15 mouse cellular contexts compared by ENCODE assay signal in genomic region chr14:119687885-119688284, GRCm38 (mm10).
DNase-seq lines count a peak whose midpoint lies in the region; ATAC-seq and TF ChIP-seq lines count a peak whose summit lies in the region.
"Had no signal": no experiment of that assay in that cellular context is flagged by ENCODE, and none has a peak within 500 bp of the region (broad histone marks: within the 10 kb centered on the region; RNA-seq: fewer than 3 reads in every experiment).

No protein-coding gene starts in this region.

- H3K27me3 ChIP-seq in embryonic facial prominence, embryonic 11.5 days (ENCODE audit: control insufficient read depth, insufficient read depth, low read length): no peaks in the 10 kb centered on the region
- H3K27me3 ChIP-seq in embryonic facial prominence, embryonic 10.5 days (replicated peaks; ENCODE audit: low read depth, poor library complexity, severe bottlenecking): no peaks in the 10 kb centered on the region
- H3K27me3 ChIP-seq in hindbrain, embryonic 14.5 days (ENCODE audit: control insufficient read depth, insufficient read depth, low read length): no peaks in the 10 kb centered on the region
- no peaks in the 10 kb centered on the region for H3K27me3 ChIP-seq in hindbrain, embryonic 13.5 days
- no peaks in the 10 kb centered on the region for H3K27me3 ChIP-seq in midbrain, embryonic 12.5 days
- H3K27me3 ChIP-seq in midbrain, postnatal 0 days (ENCODE audit: insufficient read depth, low read length): no peaks in the 10 kb centered on the region
- no peaks in the 10 kb centered on the region for H3K27me3 ChIP-seq in stomach, embryonic 16.5 days (ENCODE audit: control insufficient read depth, insufficient read depth, low read length)
- H3K27me3 ChIP-seq: CH12.LX; heart, embryonic 13.5 days; lung, embryonic 15.5 days had no signal

- H3K9me3 ChIP-seq in embryonic facial prominence, embryonic 11.5 days (replicated peaks; ENCODE audit: control insufficient read depth, low read length): no peaks in the 10 kb centered on the region
- H3K9me3 ChIP-seq in embryonic facial prominence, embryonic 10.5 days: no peaks in the 10 kb centered on the region
- no peaks in the 10 kb centered on the region for H3K9me3 ChIP-seq in hindbrain, embryonic 14.5 days (ENCODE audit: control insufficient read depth, low read length)
- H3K9me3 ChIP-seq in hindbrain, embryonic 13.5 days: no peaks in the 10 kb centered on the region
- no peaks in the 10 kb centered on the region for H3K9me3 ChIP-seq in midbrain, embryonic 12.5 days
- no peaks in the 10 kb centered on the region for H3K9me3 ChIP-seq in midbrain, postnatal 0 days (ENCODE audit: low read length)
- H3K9me3 ChIP-seq in stomach, embryonic 16.5 days (replicated peaks; ENCODE audit: control insufficient read depth, low read length): no peaks in the 10 kb centered on the region
- H3K9me3 ChIP-seq: heart, embryonic 13.5 days; hindbrain, embryonic 10.5 days; lung, embryonic 15.5 days had no signal

- WGBS in embryonic facial prominence, embryonic 11.5 days: 92% methylated on average over 2 of the region's 2 CpGs
- 82% methylated on average over 2 of the region's 2 CpGs for WGBS in embryonic facial prominence, embryonic 10.5 days
- 85% methylated on average over 2 of the region's 2 CpGs for WGBS in hindbrain, embryonic 14.5 days
- WGBS in hindbrain, embryonic 13.5 days: 91% methylated on average over 2 of the region's 2 CpGs
- WGBS in midbrain, embryonic 12.5 days: 66% methylated on average over 2 of the region's 2 CpGs
- 80% methylated on average over 2 of the region's 2 CpGs for WGBS in midbrain, postnatal 0 days
- WGBS in stomach, embryonic 16.5 days: 69% methylated on average over 2 of the region's 2 CpGs

- no peak for TF ChIP-seq CTCF in midbrain, postnatal 0 days (IDR thresholded peaks at IDR 0.05)

- H3K9ac ChIP-seq in embryonic facial prominence, embryonic 11.5 days (replicated peaks; ENCODE audit: low read length): no peak overlapping the region
- no peak overlapping the region for H3K9ac ChIP-seq in hindbrain, embryonic 14.5 days
- H3K9ac ChIP-seq in hindbrain, embryonic 13.5 days: no peak overlapping the region
- H3K9ac ChIP-seq in midbrain, embryonic 12.5 days (replicated peaks): no peak overlapping the region
- no peak overlapping the region for H3K9ac ChIP-seq in midbrain, postnatal 0 days (replicated peaks; ENCODE audit: low read length, poor library complexity, severe bottlenecking)
- no peak overlapping the region for H3K9ac ChIP-seq in stomach, embryonic 16.5 days (ENCODE audit: low read length)
- H3K9ac ChIP-seq: heart, embryonic 13.5 days; lung, embryonic 15.5 days had no signal

- H3K27ac ChIP-seq in embryonic facial prominence, embryonic 11.5 days (replicated peaks; ENCODE audit: low read depth, low read length): no peak overlapping the region
- H3K27ac ChIP-seq in embryonic facial prominence, embryonic 10.5 days (replicated peaks): no peak overlapping the region
- H3K27ac ChIP-seq in hindbrain, embryonic 14.5 days: no peak overlapping the region
- no peak overlapping the region for H3K27ac ChIP-seq in hindbrain, embryonic 13.5 days
- no peak overlapping the region for H3K27ac ChIP-seq in midbrain, embryonic 12.5 days (replicated peaks)
- no peak overlapping the region for H3K27ac ChIP-seq in midbrain, postnatal 0 days (ENCODE audit: low read depth, low read length)
- no peak overlapping the region for H3K27ac ChIP-seq in stomach, embryonic 16.5 days (ENCODE audit: low read length)
- H3K27ac ChIP-seq: heart, embryonic 13.5 days; hindbrain, embryonic 10.5 days; layer of hippocampus, adult 2 months; lung, embryonic 15.5 days had no signal

- ATAC-seq in embryonic facial prominence, embryonic 11.5 days (replicated peaks; ENCODE audit: insufficient number of reproducible peaks, low FRiP score, low TSS enrichment, low read depth): peak; percentile 59
- peak; percentile 11; the same call in 1 of the 2 replicates for ATAC-seq in hindbrain, embryonic 14.5 days (ENCODE audit: low FRiP score)
- no peak for ATAC-seq in hindbrain, embryonic 13.5 days (ENCODE audit: low FRiP score)
- ATAC-seq in midbrain, embryonic 12.5 days (ENCODE audit: low FRiP score, low read depth): 0 out of 2 replicates have a peak, but pooled peaks have one; percentile 38
- ATAC-seq in midbrain, postnatal 0 days (ENCODE audit: low FRiP score): no peak
- 0 out of 2 replicates have a peak, but pooled peaks have one; percentile 33 for ATAC-seq in stomach, embryonic 16.5 days (ENCODE audit: insufficient read depth, low FRiP score)

- H3K4me3 ChIP-seq in embryonic facial prominence, embryonic 11.5 days (ENCODE audit: low read depth, low read length): no peak overlapping the region
- H3K4me3 ChIP-seq in embryonic facial prominence, embryonic 10.5 days: no peak overlapping the region
- H3K4me3 ChIP-seq in hindbrain, embryonic 14.5 days (replicated peaks; ENCODE audit: low read length): no peak overlapping the region
- H3K4me3 ChIP-seq in hindbrain, embryonic 13.5 days: no peak overlapping the region
- H3K4me3 ChIP-seq in midbrain, embryonic 12.5 days: no peak overlapping the region
- H3K4me3 ChIP-seq in midbrain, postnatal 0 days (ENCODE audit: low read depth, low read length): no peak overlapping the region
- H3K4me3 ChIP-seq in stomach, embryonic 16.5 days (replicated peaks; ENCODE audit: low read length): no peak overlapping the region
- H3K4me3 ChIP-seq: heart, embryonic 13.5 days; hindbrain, embryonic 10.5 days; layer of hippocampus, adult 2 months; lung, embryonic 15.5 days had no signal

- DNase-seq in embryonic facial prominence, embryonic 11.5 days (ENCODE audit: low spot score): no peak
- DNase-seq in embryonic facial prominence, embryonic 10.5 days (ENCODE audit: low spot score): no peak
- no peak for DNase-seq in hindbrain, embryonic 14.5 days (ENCODE audit: low spot score)
- no peak for DNase-seq in midbrain, postnatal 0 days (ENCODE audit: low spot score)
- DNase-seq in right cerebral cortex, postnatal 4 days: no peak
- DNase-seq: cerebellum, adult 11-12 months; liver had no signal

- no peaks in the 10 kb centered on the region for H3K4me1 ChIP-seq in embryonic facial prominence, embryonic 11.5 days (ENCODE audit: control insufficient read depth, insufficient read depth, low read length)
- no peaks in the 10 kb centered on the region for H3K4me1 ChIP-seq in embryonic facial prominence, embryonic 10.5 days
- no peaks in the 10 kb centered on the region for H3K4me1 ChIP-seq in hindbrain, embryonic 14.5 days (replicated peaks; ENCODE audit: control insufficient read depth, insufficient read depth, low read length)
- no peaks in the 10 kb centered on the region for H3K4me1 ChIP-seq in hindbrain, embryonic 13.5 days (replicated peaks)
- no peaks in the 10 kb centered on the region for H3K4me1 ChIP-seq in midbrain, embryonic 12.5 days
- H3K4me1 ChIP-seq in midbrain, postnatal 0 days (ENCODE audit: insufficient read depth, low read length): no peaks in the 10 kb centered on the region
- no peaks in the 10 kb centered on the region for H3K4me1 ChIP-seq in stomach, embryonic 16.5 days (ENCODE audit: control insufficient read depth, insufficient read depth, low read length)
- H3K4me1 ChIP-seq: heart, embryonic 13.5 days; hindbrain, embryonic 10.5 days; lung, embryonic 15.5 days had no signal

- no peak overlapping the region for H3K4me2 ChIP-seq in embryonic facial prominence, embryonic 11.5 days (ENCODE audit: low read depth, low read length)
- no peak overlapping the region for H3K4me2 ChIP-seq in hindbrain, embryonic 14.5 days (replicated peaks)
- no peak overlapping the region for H3K4me2 ChIP-seq in hindbrain, embryonic 13.5 days
- no peak overlapping the region for H3K4me2 ChIP-seq in midbrain, embryonic 12.5 days (replicated peaks)
- no peak overlapping the region for H3K4me2 ChIP-seq in midbrain, postnatal 0 days (ENCODE audit: low read depth, low read length, poor library complexity, severe bottlenecking)
- H3K4me2 ChIP-seq in stomach, embryonic 16.5 days (ENCODE audit: low read depth, low read length): no peak overlapping the region
- H3K4me2 ChIP-seq: heart, embryonic 13.5 days; lung, embryonic 15.5 days had no signal

- no peaks in the 10 kb centered on the region for H3K36me3 ChIP-seq in embryonic facial prominence, embryonic 11.5 days (replicated peaks; ENCODE audit: control insufficient read depth, insufficient read depth, low read depth, low read length)
- H3K36me3 ChIP-seq in embryonic facial prominence, embryonic 10.5 days (replicated peaks): no peaks in the 10 kb centered on the region
- H3K36me3 ChIP-seq in hindbrain, embryonic 14.5 days (replicated peaks; ENCODE audit: control insufficient read depth, insufficient read depth): no peaks in the 10 kb centered on the region
- no peaks in the 10 kb centered on the region for H3K36me3 ChIP-seq in hindbrain, embryonic 13.5 days
- no peaks in the 10 kb centered on the region for H3K36me3 ChIP-seq in midbrain, embryonic 12.5 days
- H3K36me3 ChIP-seq in midbrain, postnatal 0 days (ENCODE audit: insufficient read depth, low read length): no peaks in the 10 kb centered on the region
- H3K36me3 ChIP-seq in stomach, embryonic 16.5 days (ENCODE audit: control insufficient read depth, insufficient read depth, low read length): no peaks in the 10 kb centered on the region
- H3K36me3 ChIP-seq: heart, embryonic 13.5 days; hindbrain, embryonic 10.5 days; lung, embryonic 15.5 days had no signal

Comparison
In these comparisons a context has a peak if more than half of its experiments do, and no peak if none do; other contexts are left out.
1. ATAC-seq: peak in embryonic facial prominence, embryonic 11.5 days (single experiment), hindbrain, embryonic 14.5 days (single experiment), midbrain, embryonic 12.5 days (single experiment) and stomach, embryonic 16.5 days (single experiment); none in hindbrain, embryonic 13.5 days (single experiment) and midbrain, postnatal 0 days (single experiment).